Mouse (Mus musculus) midbrain, embryonic 12.5 days (tissue): ENCODE data around the gene Mrgprf. TPM values are rescaled to one million over a fixed set of nuclear protein-coding genes. Genes with fewer than 3 reads are reported as not detected.

ENCODE experiments used
- ATAC-seq: fragments of 200-750 bp; cut with Nextera tagmentation; 2 replicates; pipeline ENCODE4 v1.8.0; 2017; ENCODE audit warnings: low read depth, moderate TSS enrichment, moderate library complexity; ENCODE audit not compliant: low FRiP score
- H3K27ac ChIP-seq: fragments of 300-500 bp; sonication (generic); replicated peaks from 2 replicates; pipeline ENCODE4 v1.5.1; 2016; ENCODE audit warnings: mild to moderate bottlenecking
- H3K27me3 ChIP-seq: fragments of 300-500 bp; sonication (generic); 2 replicates; pipeline ENCODE4 v1.6.1; 2016; ENCODE audit warnings: mild to moderate bottlenecking
- H3K36me3 ChIP-seq: fragments of 300-500 bp; sonication (generic); 2 replicates; pipeline ENCODE4 v1.6.1; 2016
- H3K4me1 ChIP-seq: fragments of 300-500 bp; sonication (generic); 2 replicates; pipeline ENCODE4 v1.6.1; 2016
- H3K4me2 ChIP-seq: fragments of 300-500 bp; sonication (generic); replicated peaks from 2 replicates; pipeline ENCODE4 v1.6.1; 2016; ENCODE audit warnings: mild to moderate bottlenecking, moderate library complexity
- H3K4me3 ChIP-seq: fragments of 300-500 bp; sonication (generic); 2 replicates; pipeline ENCODE4 v1.5.1; 2016; ENCODE audit warnings: mild to moderate bottlenecking
- H3K9ac ChIP-seq: fragments of 300-500 bp; sonication (generic); replicated peaks from 2 replicates; pipeline ENCODE4 v1.6.1; 2016; ENCODE audit warnings: mild to moderate bottlenecking, moderate library complexity
- H3K9me3 ChIP-seq: fragments of 300-500 bp; sonication (generic); 2 replicates; pipeline ENCODE4 v1.6.1; 2016; ENCODE audit warnings: mild to moderate bottlenecking
- WGBS: fragments of 180-500 bp; shearing (Covaris S2); methylation state at CpG from one replicate; pipeline ENCODE4 v1.1.7; 2016; 5-methylcytosine and 5-hydroxymethylcytosine counted together
- polyA plus RNA-seq: library from polyadenylated mRNA; unstranded; fragments of >200 nt; fragmentation: Nextera tagmentation; extraction: Ambion mirVana; gene quantifications from 2 replicates; pipeline ENCODE4 v1.2.1, GENCODE M21; 2016

Gene Mrgprf
- polyA plus RNA-seq, 1 experiment from 2014 or later: 1.8 TPM

- peak within 1 kb of the TSS; percentile 59 for H3K9ac ChIP-seq
- H3K4me2 ChIP-seq: peak within 1 kb of the TSS; percentile 63
- 4% methylated on average over 18 of the region's 18 CpGs for WGBS
- H3K4me1 ChIP-seq: peaks cover 12% of the 10 kb centered on the region
- no peaks in the 10 kb centered on the region for H3K9me3 ChIP-seq
- H3K4me3 ChIP-seq: peak within 1 kb of the TSS; percentile 50
- no peak within 1 kb of the TSS for H3K27ac ChIP-seq
- H3K36me3 ChIP-seq: peaks cover 11% of the 10 kb centered on the region
- H3K27me3 ChIP-seq: no peaks in the 10 kb centered on the region
- ATAC-seq: peak; percentile 93
Observed at GRCm38 (mm10) chr7:145283487-145284187, 17.0 kb upstream of the Mrgprf start, which contains the start of gene Tpcn2. Gene Tpcn2 (minus strand): TSS chr7:145284011.

DNA sequence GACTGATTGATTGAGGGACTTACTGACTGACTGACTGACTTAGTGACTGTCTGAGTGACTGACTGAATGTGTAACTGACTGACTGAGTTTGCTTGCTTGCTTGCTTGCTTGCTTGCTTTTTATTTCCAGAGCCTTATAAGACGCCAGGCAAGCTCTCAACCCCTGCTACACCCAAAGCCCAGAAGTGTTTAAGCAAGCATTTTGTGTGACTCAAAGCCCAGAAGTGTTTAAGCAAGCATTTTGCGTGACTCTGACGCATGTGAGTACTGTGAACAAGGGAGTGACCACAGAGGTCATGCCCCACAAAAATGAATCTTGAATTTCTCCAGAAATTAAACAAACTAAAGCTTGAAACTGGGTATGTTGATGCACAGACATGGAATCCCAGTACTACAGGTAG, 16.3 kb upstream of the Mrgprf start:
- no peak for ATAC-seq
- H3K4me2 ChIP-seq: peak overlapping the region; percentile 63
- peaks cover 4% of the 10 kb centered on the region for H3K36me3 ChIP-seq
- H3K4me3 ChIP-seq: peak overlapping the region; percentile 50; the same call in 1 of the 2 replicates
- H3K4me1 ChIP-seq: peaks cover 12% of the 10 kb centered on the region
- H3K27me3 ChIP-seq: no peaks in the 10 kb centered on the region
- H3K27ac ChIP-seq: no peak overlapping the region
- no peak overlapping the region for H3K9ac ChIP-seq
- H3K9me3 ChIP-seq: no peaks in the 10 kb centered on the region
- 66% methylated on average over 3 of the region's 3 CpGs for WGBS

DNA sequence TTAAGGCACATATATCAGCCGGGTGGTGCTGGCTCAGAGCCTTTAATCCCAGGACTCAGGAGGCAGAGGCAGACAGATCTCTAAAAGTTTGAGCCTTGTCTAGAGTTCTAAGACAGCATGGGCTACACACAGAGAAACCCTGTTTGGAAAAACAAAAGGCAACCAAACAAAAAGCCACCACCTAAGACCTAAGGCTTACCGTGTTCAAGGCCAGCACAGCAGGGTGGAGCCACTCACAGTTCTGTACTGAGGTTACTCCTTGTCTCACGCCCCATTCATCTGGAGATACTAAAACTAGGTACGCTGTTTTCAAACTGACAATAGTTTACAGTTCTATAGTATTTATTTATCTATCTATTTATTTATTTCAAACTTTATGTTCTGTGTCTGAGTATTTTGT, 15.2 kb upstream of the Mrgprf start:
- H3K27me3 ChIP-seq: no peaks in the 10 kb centered on the region
- no peak overlapping the region for H3K27ac ChIP-seq
- no peak for ATAC-seq
- 83% methylated on average over 4 of the region's 4 CpGs for WGBS
- no peak overlapping the region for H3K4me3 ChIP-seq
- peaks cover 12% of the 10 kb centered on the region for H3K4me1 ChIP-seq
- no peak overlapping the region for H3K4me2 ChIP-seq
- no peaks in the 10 kb centered on the region for H3K9me3 ChIP-seq
- no peaks in the 10 kb centered on the region for H3K36me3 ChIP-seq
- no peak overlapping the region for H3K9ac ChIP-seq

- peaks cover 9% of the 10 kb centered on the region for H3K4me1 ChIP-seq
- 78% methylated on average over 6 of the region's 6 CpGs for WGBS
- ATAC-seq: no peak
- no peak overlapping the region for H3K4me2 ChIP-seq
- no peaks in the 10 kb centered on the region for H3K36me3 ChIP-seq
- no peak overlapping the region for H3K9ac ChIP-seq
- H3K27ac ChIP-seq: no peak overlapping the region
- H3K27me3 ChIP-seq: no peaks in the 10 kb centered on the region
- H3K9me3 ChIP-seq: no peaks in the 10 kb centered on the region
- H3K4me3 ChIP-seq: no peak overlapping the region
Observed at GRCm38 (mm10) chr7:145287410-145287809, 13.2 kb upstream of the Mrgprf start.

DNA sequence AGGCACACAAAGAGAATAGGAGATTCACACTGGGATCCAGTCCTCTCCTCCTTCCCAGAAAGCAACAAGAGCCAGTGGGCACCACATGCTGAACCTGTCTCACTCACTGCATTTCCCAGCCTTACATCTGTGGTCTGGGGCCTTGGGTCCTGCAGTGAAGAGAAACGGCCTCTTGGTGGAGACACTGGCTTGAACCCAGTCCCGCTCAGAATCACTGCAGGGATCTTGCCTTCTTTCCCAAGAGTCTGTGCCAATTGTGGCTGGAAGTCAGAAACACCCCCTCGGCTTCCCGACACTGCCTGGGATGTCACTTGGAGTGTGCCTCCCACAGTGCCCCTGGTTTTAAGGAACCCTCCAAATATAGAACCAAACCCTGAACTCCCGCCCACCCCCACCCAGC, 11.3 kb upstream of the Mrgprf start:
- no peak overlapping the region for H3K27ac ChIP-seq
- no peak overlapping the region for H3K9ac ChIP-seq
- no peak overlapping the region for H3K4me2 ChIP-seq
- 21% methylated on average over 5 of the region's 5 CpGs for WGBS
- H3K36me3 ChIP-seq: no peaks in the 10 kb centered on the region
- H3K27me3 ChIP-seq: no peaks in the 10 kb centered on the region
- no peaks in the 10 kb centered on the region for H3K9me3 ChIP-seq
- no peak for ATAC-seq
- H3K4me1 ChIP-seq: no peaks in the 10 kb centered on the region
- H3K4me3 ChIP-seq: no peak overlapping the region

DNA sequence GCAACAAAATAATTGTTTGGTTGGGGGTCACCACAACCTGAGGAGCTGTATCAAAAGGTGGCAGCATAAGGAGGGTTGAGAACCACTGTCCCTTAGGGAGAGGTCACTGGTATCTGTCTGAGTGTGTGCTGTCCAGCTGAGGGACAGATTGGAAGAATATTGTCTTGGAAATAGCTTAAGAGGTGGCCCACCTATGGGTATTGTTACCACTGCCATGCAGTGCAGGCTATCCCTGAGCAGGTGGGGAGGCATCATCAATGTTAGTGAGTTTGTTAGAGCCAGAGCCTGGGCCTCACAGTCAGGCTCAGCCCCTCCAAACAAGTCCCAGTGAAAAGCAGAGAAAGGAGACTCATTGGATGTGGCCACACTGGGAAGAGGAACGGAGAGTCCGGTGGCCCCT, 8.8 kb upstream of the Mrgprf start:
- no peak overlapping the region for H3K4me3 ChIP-seq
- no peak overlapping the region for H3K4me2 ChIP-seq
- H3K9ac ChIP-seq: no peak overlapping the region
- H3K27ac ChIP-seq: no peak overlapping the region
- no peaks in the 10 kb centered on the region for H3K4me1 ChIP-seq
- no peaks in the 10 kb centered on the region for H3K36me3 ChIP-seq
- no peak for ATAC-seq
- 97% methylated on average over 2 of the region's 2 CpGs for WGBS
- no peaks in the 10 kb centered on the region for H3K27me3 ChIP-seq
- H3K9me3 ChIP-seq: no peaks in the 10 kb centered on the region

GRCm38 (mm10) chr7:145292726-145293125, 7.9 kb upstream of the Mrgprf start:
- Histone ChIP-seq H3K9ac (no peak overlapping the region), H3K4me3 (no peak overlapping the region), H3K36me3 (no peaks in the 10 kb centered on the region), H3K4me1 (no peaks in the 10 kb centered on the region), H3K27me3 (no peaks in the 10 kb centered on the region), H3K27ac (no peak overlapping the region), H3K9me3 (no peaks in the 10 kb centered on the region), H3K4me2 (no peak overlapping the region)
- no peak for ATAC-seq
- WGBS: 74% methylated on average over 2 of the region's 2 CpGs

GRCm38 (mm10) chr7:145293859-145294258, 6.8 kb upstream of the Mrgprf start:
- WGBS: 33% methylated on average over 6 of the region's 6 CpGs
- no peak overlapping the region for H3K27ac ChIP-seq
- H3K4me1 ChIP-seq: 0 out of 2 replicates have a peak, but pooled peaks cover 1% of the 10 kb centered on the region
- H3K9me3 ChIP-seq: no peaks in the 10 kb centered on the region
- H3K4me2 ChIP-seq: no peak overlapping the region
- no peak overlapping the region for H3K4me3 ChIP-seq
- no peaks in the 10 kb centered on the region for H3K36me3 ChIP-seq
- no peaks in the 10 kb centered on the region for H3K27me3 ChIP-seq
- no peak for ATAC-seq
- H3K9ac ChIP-seq: no peak overlapping the region

GRCm38 (mm10) chr7:145298666-145299490, 1.8 kb upstream of the Mrgprf start:
- H3K27ac ChIP-seq: no peak overlapping the region
- 60% methylated on average over 3 of the region's 3 CpGs for WGBS
- peaks cover 21% of the 10 kb centered on the region for H3K4me1 ChIP-seq
- no peak overlapping the region for H3K4me2 ChIP-seq
- no peaks in the 10 kb centered on the region for H3K36me3 ChIP-seq
- no peaks in the 10 kb centered on the region for H3K27me3 ChIP-seq
- H3K9me3 ChIP-seq: no peaks in the 10 kb centered on the region
- no peak overlapping the region for H3K4me3 ChIP-seq
- ATAC-seq: no peak
- no peak overlapping the region for H3K9ac ChIP-seq

DNA sequence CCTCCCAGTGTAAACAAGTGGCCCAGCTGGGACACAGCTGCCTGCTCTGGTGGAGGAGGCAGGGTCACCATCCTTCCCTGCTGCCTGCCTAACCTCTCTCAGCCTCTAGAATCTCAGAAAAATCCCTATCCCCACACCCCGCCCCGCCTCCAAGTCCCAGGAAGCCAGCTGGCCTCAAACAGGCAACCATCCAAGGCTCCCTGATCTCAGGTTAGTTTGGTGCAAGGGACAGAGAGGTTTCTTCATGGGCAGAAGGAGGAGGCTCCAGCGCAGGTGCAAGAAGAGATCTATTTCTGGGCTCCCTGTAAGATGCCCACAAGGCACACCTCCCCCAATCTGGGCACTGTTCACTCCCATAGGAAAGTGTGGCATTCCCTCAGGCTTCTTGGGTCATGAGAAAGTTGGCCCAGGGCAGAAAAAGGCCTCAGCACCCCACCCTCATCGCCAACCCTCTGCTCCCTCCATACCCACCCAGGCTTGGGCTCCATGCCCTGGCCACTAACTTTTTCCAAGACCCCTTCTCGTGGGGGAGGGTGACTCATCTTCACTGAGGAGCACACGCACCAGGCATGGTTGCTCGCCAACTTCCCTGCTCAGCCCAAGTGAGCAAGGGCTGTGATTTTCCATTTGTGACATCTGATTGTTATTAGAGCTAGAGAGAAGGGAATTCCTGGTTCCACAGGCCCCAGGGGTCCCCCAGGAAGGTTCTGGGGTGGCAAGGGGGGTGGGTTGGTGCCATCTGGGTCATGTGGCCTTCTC, 887 bp upstream of the Mrgprf start:
- Histone ChIP-seq H3K4me3 (no peak overlapping the region), H3K4me2 (no peak overlapping the region), H3K27me3 (no peaks in the 10 kb centered on the region), H3K36me3 (no peaks in the 10 kb centered on the region), H3K9ac (no peak overlapping the region), H3K9me3 (no peaks in the 10 kb centered on the region), H3K27ac (no peak overlapping the region), H3K4me1 (peaks cover 21% of the 10 kb centered on the region)
- no peak for ATAC-seq
- WGBS: 72% methylated on average over 7 of the region's 7 CpGs

DNA sequence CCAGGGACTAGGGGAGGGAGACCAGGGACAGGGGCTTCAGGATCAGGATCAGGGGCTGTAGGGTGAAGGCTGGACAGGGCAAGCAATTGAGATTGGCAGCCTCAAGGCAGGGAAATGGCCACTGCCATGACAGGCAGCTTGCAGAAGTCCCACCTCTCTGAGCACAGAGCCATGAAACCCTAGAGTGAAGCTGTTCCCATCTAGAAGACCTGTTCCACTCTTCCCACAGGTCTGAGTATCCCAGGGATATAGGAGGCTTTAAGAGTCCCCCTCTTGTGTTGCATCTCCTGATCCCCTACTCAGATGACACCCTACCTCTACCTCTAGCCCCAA, 346 bp downstream of the Mrgprf start:
- no peak for ATAC-seq
- no peaks in the 10 kb centered on the region for H3K9me3 ChIP-seq
- no peaks in the 10 kb centered on the region for H3K27me3 ChIP-seq
- H3K4me1 ChIP-seq: peaks cover 21% of the 10 kb centered on the region
- H3K4me2 ChIP-seq: no peak overlapping the region
- H3K36me3 ChIP-seq: no peaks in the 10 kb centered on the region
- no peak overlapping the region for H3K4me3 ChIP-seq
- no peak overlapping the region for H3K9ac ChIP-seq
- H3K27ac ChIP-seq: no peak overlapping the region
